Mouse (Mus musculus): Measurements from ENCODE around the gene Sox15.

DNA sequence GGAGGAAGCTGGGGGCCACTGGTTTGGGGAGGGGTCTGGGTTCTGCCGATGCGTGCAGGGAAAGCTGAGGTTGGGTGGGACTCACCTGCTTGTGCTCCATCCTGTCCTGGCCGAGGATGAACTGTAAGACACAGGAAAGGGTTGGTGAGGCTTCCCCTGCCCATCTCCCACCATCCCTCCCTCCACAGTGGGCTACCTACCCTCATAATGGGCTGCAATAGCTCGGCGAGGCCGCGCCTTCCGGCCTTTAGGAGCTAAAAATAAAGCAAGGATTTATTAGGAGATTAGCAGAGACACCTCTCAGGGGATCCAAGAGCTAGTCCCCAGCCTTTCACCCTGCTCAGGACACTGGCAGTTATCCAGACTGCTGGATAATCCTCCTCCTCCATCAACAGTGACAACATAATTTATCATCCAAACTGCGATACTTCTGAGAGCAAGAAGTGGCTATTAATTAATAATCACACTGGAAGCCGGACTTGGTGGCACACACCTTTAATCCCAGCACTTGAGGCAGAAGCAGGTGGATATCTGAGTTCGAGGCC lies 38.4 kb downstream of the Sox15 start:
- TF ChIP-seq CTCF (IDR thresholded peaks at IDR 0.05; ENCODE audit: control insufficient read depth, insufficient read depth, insufficient read length) (no peak), MAX (IDR thresholded peaks at IDR 0.05) (no peak), USF1 (IDR thresholded peaks at IDR 0.05; ENCODE audit: low read depth) (no peak), CEBPB (IDR thresholded peaks at IDR 0.05; ENCODE audit: low read depth) (no peak)

Data from C2C12 (cell line).